Mouse (Mus musculus) CH12.LX (cell line): Measurements from ENCODE around the gene Abhd12. TPM values are rescaled to one million over a fixed set of nuclear protein-coding genes. Genes with fewer than 3 reads are reported as not detected.

Experiments used
- DNase-seq: peaks from one replicate; pipeline ENCODE4 v3.0.0-alpha.2; 2013; ENCODE audit errors: extremely low read depth
- H3K27ac ChIP-seq: 2 replicates; pipeline ENCODE4 v1.5.1; 2012; ENCODE audit warnings: low read depth, mild to moderate bottlenecking, control low read depth, moderate library complexity; ENCODE audit not compliant: insufficient read depth
- H3K27me3 ChIP-seq: replicated peaks from 2 replicates; pipeline ENCODE3; 2012; ENCODE audit warnings: inconsistent platforms
- H3K36me3 ChIP-seq, 2 experiments: replicated peaks in 1 of 2; 2 replicates each; pipeline versions ENCODE3 to v1.6.1; 2012; ENCODE audit warnings: inconsistent platforms in 1 of 2, low read length in 1 of 2, mild to moderate bottlenecking in 1 of 2, mixed read lengths in 1 of 2, moderate library complexity in 1 of 2; ENCODE audit not compliant: control insufficient read depth in 1 of 2, insufficient read depth in 1 of 2
- H3K4me1 ChIP-seq, 2 experiments: 2 replicates each; pipeline ENCODE4 v1.6.1; 2012; ENCODE audit warnings: inconsistent platforms in 1 of 2, moderate library complexity in 1 of 2; ENCODE audit not compliant: insufficient read depth in 2 of 2, control insufficient read depth in 1 of 2
- H3K4me2 ChIP-seq: 2 replicates; pipeline ENCODE4 v1.6.1; 2012; ENCODE audit warnings: low read depth, mild to moderate bottlenecking, control low read depth; ENCODE audit not compliant: poor library complexity, insufficient read depth, severe bottlenecking
- H3K4me3 ChIP-seq, 3 experiments: fragments of 150-350 bp in 1 of 3; sonication (generic) in 1 of 3; replicated peaks in 1 of 3; 2 replicates each; pipeline versions ENCODE3 to v1.5.1; 2011 to 2012; ENCODE audit warnings: low read depth in 2 of 3, low read length in 2 of 3, mild to moderate bottlenecking in 2 of 3, moderate library complexity in 2 of 3, control low read depth in 1 of 3, improper control_type of control experiment in 1 of 3, inconsistent platforms in 1 of 3, mixed read lengths in 1 of 3; ENCODE audit not compliant: poor library complexity in 1 of 3
- H3K79me2 ChIP-seq: replicated peaks from 2 replicates; pipeline ENCODE4 v1.6.1; 2012; ENCODE audit warnings: mild to moderate bottlenecking, moderate library complexity; ENCODE audit not compliant: control insufficient read depth, poor library complexity, insufficient read depth, severe bottlenecking; ENCODE audit errors: extremely low read depth
- H3K9ac ChIP-seq: 2 replicates; pipeline ENCODE4 v1.6.1; 2012; ENCODE audit warnings: low read depth, mild to moderate bottlenecking, control low read depth, moderate library complexity; ENCODE audit not compliant: insufficient read depth
- H3K9me3 ChIP-seq: replicated peaks from 2 replicates; pipeline ENCODE3; 2012; ENCODE audit warnings: low read length, inconsistent platforms, mixed read lengths
- ETS1 ChIP-seq: conservative IDR thresholded peaks from 2 replicates; pipeline ENCODE4 v1.6.1; 2012; ENCODE audit warnings: low read depth, mild to moderate bottlenecking, inconsistent platforms, low read length, improper control_type of control experiment, moderate library complexity
- IRF4 ChIP-seq: IDR thresholded peaks from 2 replicates; pipeline ENCODE4 v1.6.1; 2014; ENCODE audit warnings: low read depth, mild to moderate bottlenecking, inconsistent platforms, low read length, improper control_type of control experiment
- JUND ChIP-seq: conservative IDR thresholded peaks from 2 replicates; pipeline ENCODE4 v1.6.1; 2011; ENCODE audit warnings: low read depth, low read length, improper control_type of control experiment
- MAZ ChIP-seq: IDR thresholded peaks from 2 replicates; pipeline ENCODE4 v1.6.1; 2012; ENCODE audit warnings: low read depth, mild to moderate bottlenecking, inconsistent platforms, low read length, improper control_type of control experiment, moderate library complexity
- PAX5 ChIP-seq: IDR thresholded peaks from 2 replicates; pipeline ENCODE4 v1.6.1; 2012; ENCODE audit warnings: low read length, inconsistent platforms, mixed read lengths
- POLR2A ChIP-seq: IDR thresholded peaks from 2 replicates; pipeline ENCODE4 v1.6.1; 2011; ENCODE audit warnings: low read depth, mild to moderate bottlenecking, improper control_type of control experiment, low read length
- RCOR1 ChIP-seq: conservative IDR thresholded peaks from 2 replicates; pipeline ENCODE4 v1.6.1; 2012; ENCODE audit warnings: low read depth, mild to moderate bottlenecking, inconsistent platforms, low read length, improper control_type of control experiment
- SMC3 ChIP-seq: IDR thresholded peaks from 2 replicates; pipeline ENCODE4 v1.6.1; 2011; ENCODE audit warnings: low read depth, low read length, improper control_type of control experiment
- USF1 ChIP-seq: IDR thresholded peaks from 2 replicates; pipeline ENCODE4 v1.6.1; 2014; ENCODE audit warnings: low read depth, mild to moderate bottlenecking, inconsistent platforms, low read length, improper control_type of control experiment
- ZC3H11A ChIP-seq: IDR thresholded peaks from 2 replicates; pipeline ENCODE4 v1.6.1; 2012; ENCODE audit warnings: low read depth, mild to moderate bottlenecking, inconsistent platforms, low read length, improper control_type of control experiment
- ZNF384 ChIP-seq: IDR thresholded peaks from 2 replicates; pipeline ENCODE4 v1.6.1; 2012; ENCODE audit warnings: low read depth, low read length, improper control_type of control experiment, inconsistent platforms
- dilution Hi-C: fragments of 300-500 bp; cut with MboI; formaldehyde crosslinking; loops from 2 replicates; pipeline ENCODE4 v1.14.3; 2020; ENCODE audit warnings: low sequenced_read_pairs; ENCODE audit not compliant: extremely low pct_unique_long_range_greater_than_20kb, extremely low pct_ligation_motif_present
- in situ Hi-C: fragments of 300-500 bp; cut with MboI; formaldehyde crosslinking; loops from 3 replicates; pipeline ENCODE4 v1.14.3; 2019; ENCODE audit warnings: low sequenced_read_pairs, low pct_ligation_motif_present, low pct_unique_long_range_greater_than_20kb, mixed read lengths
- polyA plus RNA-seq: library from polyadenylated mRNA; unstranded; fragments of >175 nt; gene quantifications from 2 replicates; pipeline ENCODE4 v1.2.1, GENCODE M21; 2012; ENCODE audit warnings: low read depth; ENCODE audit not compliant: insufficient read length
- total RNA-seq, 2 experiments: library from RNA; depleted of rRNA; stranded (reverse); fragments of 300-350 nt in 1 of 2; fragments of >200 nt in 1 of 2; gene quantifications; 2 replicates each; pipeline ENCODE4 v1.2.3; 2012 to 2014

The Abhd12 gene
- total and polyA plus RNA-seq, 3 experiments = 43.6 to 51.5 (median 51.3) TPM

DNA sequence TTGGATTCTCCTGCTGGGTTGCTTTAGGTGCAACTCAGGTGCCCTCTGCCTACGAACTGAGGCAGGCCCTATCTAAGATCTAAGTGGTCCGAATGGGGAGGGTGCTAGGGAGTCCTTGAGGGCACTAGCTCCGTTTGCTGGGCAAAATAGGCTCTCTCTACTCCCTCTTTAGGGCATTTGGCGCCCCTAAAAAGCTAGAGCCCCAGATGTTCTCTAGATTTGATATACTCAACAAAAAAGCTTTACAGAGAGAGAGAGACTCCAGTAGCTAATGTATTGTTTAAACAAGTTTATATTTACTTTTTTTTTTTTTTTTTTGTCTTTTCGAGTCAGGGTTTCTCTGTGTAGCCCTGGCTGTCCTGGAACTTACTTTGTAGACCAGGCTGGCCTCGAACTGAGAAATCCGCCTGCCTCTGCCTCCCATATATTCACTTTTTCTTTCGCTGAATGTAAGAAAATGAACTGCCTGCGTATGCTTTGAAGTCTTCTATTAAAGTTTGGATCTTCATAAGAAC, 452 bp upstream of the Abhd12 start, which contains the start of gene Gins1 (continued):
- TF ChIP-seq ETS1 (no peak), JUND (no peak), PAX5 (no peak), USF1 (no peak), MAZ (no peak), ZC3H11A (no peak)

DNA sequence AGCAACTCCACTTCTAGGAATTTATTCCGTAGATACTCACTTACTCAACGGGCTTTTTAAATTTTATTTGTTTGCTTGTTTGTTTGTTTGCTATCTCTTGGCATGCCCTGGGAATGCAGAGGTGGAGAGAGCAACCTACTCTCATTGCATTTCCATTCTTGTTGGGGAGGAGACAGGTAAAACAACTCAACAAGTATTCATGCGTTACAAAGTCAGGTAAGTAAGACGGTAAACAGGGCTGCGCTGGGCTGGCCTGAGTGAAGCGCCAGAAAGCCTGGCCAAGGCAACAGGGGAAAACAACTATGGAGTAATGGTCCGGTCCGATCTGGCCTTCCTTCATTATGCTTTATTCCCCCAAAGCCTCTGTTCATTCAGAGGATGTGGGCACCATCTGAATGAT, 2.2 kb downstream of the Abhd12 start:
- dilution Hi-C loops = no loop called here
- Histone ChIP-seq H3K4me1 (peaks cover 3 to 27% of the 10 kb centered on the region in 2 experiments; a peak in 3 of 4 replicates), H3K9ac (no peak overlapping the region), H3K4me3 (no peak overlapping the region)
- TF ChIP-seq MAZ (no peak), RCOR1 (no peak), ZNF384 (no peak), JUND (no peak), SMC3 (no peak)
- TF ChIP-seq, all 38 proteins: peak for 0
- Histone ChIP-seq H3K4me2 (no peak overlapping the region), H3K27me3 (no peaks in the 10 kb centered on the region), H3K9me3 (no peaks in the 10 kb centered on the region), H3K36me3 (peaks cover 2 to 31% of the 10 kb centered on the region in 2 experiments), H3K79me2 (peaks cover 2% of the 10 kb centered on the region; the same call in 1 of the 2 replicates), H3K27ac (no peak overlapping the region)
- in situ Hi-C loops = no loop called here
- no peak for DNase-seq

DNA sequence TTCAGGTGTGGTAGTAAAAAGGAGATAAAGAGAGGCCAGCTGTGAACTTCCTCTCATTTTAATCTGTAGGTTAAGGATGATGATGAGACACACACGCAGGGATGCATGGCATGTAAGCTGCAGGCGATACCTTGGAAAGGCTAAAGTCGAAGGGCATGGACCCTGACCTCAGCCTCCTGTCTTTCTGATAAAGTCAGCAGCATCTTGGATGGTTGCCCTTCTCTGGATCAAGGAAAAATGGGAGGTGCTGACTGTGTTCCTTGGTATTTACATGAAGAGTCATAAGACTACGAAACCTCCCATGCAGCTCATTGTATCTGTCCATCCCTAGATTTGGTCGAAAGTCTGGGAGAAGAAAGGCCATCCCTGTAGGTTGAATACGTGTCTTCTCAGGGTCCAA, 4.2 kb downstream of the Abhd12 start:
- TF ChIP-seq POLR2A = no peak
- TF ChIP-seq IRF4 = no peak
- no peak for TF ChIP-seq ETS1
- Histone ChIP-seq H3K27ac (no peak overlapping the region), H3K9me3 (no peaks in the 10 kb centered on the region), H3K4me3 (no peak overlapping the region), H3K27me3 (no peaks in the 10 kb centered on the region), H3K4me2 (no peak overlapping the region), H3K4me1 (peaks cover 3 to 36% of the 10 kb centered on the region in 2 experiments; a peak in 3 of 4 replicates), H3K9ac (no peak overlapping the region), H3K36me3 (peaks cover 2 to 43% of the 10 kb centered on the region in 2 experiments), H3K79me2 (peaks cover 2% of the 10 kb centered on the region; the same call in 1 of the 2 replicates)
- dilution Hi-C loops = no loop called here
- DNase-seq = no peak
- in situ Hi-C loops = no loop called here
